Mouse (Mus musculus): ENCODE measurements around the gene Ubald1. TPM values are rescaled to one million over a fixed set of nuclear protein-coding genes. Genes with fewer than 3 reads are reported as not detected.

The Ubald1 gene
- total RNA-seq, 2 experiments from 2014 or later = 11.3 to 32.1 TPM

DNA sequence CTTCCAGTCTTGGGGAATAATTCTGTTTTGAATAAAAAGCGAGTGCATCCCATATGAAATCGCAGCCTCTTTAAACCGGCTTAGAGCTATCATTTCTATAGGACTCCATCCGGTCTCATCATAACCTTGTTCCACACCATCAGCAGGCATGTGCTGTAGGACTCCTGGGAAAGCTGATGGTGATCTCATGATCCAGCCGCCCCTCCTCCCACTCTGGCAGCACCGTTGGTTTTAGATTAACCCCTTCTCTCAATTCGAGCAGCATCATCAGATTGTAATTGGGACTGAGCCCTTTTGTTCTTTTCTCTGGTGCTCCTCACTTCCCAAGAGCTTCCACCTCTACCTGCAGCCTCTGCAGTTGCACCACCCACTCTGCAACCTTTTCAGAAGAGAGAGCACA lies 21.1 kb upstream of the Ubald1 start:
- ATAC-seq (ENCODE audit: poor library complexity, severe bottlenecking) = no peak

DNA sequence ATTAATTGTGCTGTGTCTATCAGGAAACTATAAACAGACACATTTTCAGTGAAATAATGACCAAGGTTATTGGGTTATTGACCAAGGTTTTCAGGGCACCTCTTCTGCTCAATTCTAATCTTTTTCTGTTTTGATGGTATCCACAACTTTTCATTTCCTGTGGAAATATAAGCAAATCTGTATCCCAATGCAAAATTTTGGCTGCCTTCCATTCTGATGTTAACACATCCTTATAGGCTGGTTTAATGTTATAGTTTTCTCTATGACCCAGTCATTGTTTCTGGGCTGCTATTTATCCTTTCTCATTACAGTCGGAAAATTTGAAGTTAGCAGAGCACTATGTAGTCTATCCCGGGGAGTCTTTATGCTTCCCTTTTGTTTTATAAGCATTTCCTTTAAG lies 19.6 kb upstream of the Ubald1 start:
- ATAC-seq (ENCODE audit: poor library complexity, severe bottlenecking) = no peak

DNA sequence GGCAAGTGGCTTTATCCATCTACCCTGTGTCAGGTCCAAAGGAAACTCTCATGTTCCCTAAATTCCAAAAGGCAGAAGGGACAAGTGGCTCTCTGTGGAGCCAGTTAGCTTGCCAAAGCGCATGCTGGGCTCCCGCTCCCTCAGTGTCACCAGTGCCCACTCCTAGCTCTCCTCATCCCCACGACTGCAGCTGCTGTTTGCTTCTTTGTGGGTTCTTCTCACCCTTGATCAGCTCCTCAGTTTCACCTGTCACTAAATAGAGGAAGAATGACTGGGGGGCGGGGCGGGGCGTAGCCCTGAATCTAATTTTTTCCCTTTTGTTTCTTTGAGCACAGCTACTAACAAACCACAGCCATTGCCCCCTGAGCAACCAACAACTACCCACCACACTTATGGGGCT lies 18.8 kb upstream of the Ubald1 start:
- peak; percentile 53 for ATAC-seq (ENCODE audit: poor library complexity, severe bottlenecking)

DNA sequence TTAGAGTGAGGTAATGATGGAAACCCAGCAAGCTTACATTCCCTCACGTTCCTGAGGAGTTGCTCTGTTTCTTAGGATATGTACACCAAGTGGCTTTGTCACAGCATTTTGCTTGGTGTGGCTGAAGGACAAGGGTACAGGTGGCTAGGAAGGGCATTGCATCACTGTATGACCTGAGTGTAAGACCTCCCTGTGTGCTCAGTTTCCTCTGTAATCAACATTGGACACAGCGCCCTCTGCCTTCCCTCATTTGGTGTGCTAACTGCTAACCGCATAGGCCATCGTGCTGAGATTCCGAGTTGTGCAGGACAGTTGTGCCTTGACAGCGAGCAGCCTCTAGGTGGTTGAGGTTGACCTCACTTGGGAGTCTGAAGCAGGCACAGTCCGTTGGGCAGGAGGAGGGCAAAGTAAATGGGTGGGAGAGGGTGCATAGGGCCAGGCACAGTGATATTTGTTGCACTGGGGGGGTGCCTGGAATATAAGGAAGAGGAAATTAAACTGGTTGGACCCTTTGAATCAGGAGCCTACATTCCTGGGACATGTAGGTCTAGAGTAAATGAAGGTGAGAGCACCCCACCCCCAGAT lies 17.1 kb upstream of the Ubald1 start:
- ATAC-seq (ENCODE audit: poor library complexity, severe bottlenecking) = peak; percentile 54

DNA sequence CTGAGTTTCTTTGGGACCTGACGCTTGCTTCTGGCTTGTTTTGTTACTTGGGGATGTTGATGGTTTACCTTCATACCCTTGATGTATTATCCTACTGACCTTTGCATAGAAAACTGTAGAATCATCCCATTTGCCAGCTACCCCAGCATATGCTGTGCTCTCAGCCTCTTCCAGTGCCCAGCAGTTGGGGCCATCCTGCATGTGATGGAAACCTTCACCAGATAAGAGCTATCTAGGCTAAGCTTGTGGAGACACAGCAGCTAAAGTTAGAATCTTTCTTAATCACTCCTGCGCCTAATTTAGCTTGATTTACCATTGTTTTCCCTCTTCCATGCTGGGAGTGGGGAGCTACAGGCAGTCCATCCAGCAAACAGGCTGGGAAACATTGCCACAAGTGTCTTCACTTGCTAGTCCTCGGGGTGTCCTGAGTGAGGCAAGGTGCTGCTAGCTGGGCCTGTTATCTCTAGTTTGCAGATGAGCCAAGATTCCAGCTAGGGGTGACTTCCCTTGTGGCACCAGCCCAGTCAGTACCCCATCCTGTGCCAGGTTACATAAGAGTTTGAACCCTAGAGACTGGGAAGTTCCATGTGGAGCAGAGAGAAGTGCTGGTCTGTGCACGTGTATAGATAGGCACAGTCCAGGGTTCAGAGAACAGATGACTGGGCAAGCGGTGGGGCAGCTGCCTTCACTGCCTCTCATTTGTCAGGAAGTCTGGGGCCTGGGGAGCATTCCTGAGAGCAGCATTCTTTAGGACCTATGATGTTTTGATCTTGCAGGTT lies 16.3 kb upstream of the Ubald1 start:
- peak; percentile 40; the same call in 1 of the 2 replicates for ATAC-seq (ENCODE audit: poor library complexity, severe bottlenecking)

DNA sequence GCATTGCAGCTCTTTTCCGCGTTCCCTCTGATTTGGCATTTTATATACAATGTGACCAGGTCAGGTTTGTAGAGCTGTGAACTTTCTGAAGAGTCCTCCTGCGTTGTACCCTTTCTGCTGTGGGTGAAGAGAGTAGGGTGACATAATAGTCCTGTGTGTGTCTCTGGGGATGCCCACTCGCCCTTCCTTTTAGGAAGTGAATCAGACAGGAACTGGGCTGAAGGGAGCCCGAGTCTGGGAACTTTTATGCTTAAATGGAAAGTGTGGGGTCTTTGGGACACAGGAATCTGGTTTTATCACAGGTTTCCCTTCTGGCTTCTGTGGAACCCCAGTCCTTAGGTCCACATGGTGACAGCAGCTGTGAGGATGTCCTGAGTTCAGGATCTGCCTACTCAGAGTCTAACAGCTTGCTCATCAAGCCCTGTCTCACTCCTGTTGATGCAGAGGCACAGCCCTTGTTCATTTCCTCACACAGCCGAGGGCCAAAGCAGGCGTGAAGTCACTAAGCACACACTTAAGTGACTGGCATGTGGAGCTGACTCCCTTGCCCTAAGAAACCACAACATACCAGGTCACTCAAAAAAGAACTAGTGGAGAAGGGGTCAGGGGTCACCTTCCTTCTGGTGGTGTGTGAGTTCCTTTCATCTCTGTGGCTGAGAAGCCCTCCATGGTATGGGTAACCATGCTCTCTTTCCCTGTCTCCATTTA lies 14.2 kb upstream of the Ubald1 start:
- no peak for ATAC-seq (ENCODE audit: poor library complexity, severe bottlenecking)

DNA sequence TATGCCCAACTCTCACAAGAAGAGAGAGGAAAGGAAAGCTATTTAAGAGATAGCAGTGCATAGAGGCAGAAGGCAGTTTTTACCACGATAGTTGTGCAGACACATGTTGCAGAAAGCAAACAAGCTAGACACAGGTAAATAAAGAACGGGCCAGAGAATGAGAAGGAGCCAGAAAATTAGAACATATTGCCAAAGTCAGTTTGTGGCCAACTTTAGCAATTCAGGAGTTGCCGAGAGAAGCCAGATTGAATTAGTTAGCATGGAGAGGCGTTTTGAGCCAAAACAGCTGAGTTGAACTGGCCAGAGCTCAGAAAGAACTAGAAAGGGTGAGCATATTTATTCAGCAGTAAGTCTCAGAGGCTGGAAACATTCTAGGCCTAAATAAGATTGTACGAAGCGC lies 12.1 kb upstream of the Ubald1 start:
- ATAC-seq (ENCODE audit: poor library complexity, severe bottlenecking) = no peak

DNA sequence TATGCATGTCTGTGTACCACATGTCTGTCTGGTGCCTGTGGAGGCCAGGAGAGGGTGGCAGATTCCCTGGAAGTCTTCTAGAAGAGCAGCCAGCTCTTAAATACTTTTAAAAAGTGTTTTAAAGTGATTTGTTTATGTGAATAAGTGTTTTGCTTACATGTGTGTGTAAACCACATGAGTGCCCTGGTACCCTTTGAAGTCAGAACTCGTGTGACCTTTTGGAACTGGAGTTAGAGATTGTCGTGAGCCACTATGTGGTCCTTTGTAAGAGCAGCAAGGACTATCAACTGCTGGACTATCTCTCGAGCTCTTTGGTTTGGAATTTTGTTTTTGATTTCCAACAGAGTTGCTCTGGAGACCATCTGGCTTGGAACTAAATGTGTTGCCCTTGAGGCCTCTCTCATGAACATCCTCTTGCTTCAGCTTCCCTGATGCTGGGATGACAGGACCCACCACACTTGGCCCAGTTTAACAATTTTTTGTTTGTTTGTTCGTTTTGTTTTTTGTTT lies 10.1 kb upstream of the Ubald1 start:
- no peak for ATAC-seq (ENCODE audit: poor library complexity, severe bottlenecking)

DNA sequence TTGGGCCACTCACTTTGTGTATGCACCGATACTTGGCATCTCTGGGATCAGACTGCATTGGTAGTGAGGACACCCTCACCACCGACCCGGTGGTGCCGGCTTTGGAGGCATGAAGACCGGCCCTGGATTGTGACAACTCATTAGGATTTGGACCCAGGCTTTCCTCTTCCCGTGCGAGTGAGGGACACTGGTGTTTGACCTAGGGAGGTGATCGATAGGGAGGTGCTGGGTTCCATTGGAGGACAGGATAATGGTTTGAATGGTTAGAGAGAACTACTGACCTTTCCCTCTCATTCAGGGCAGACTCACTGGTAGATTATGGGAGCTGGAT lies 6.5 kb upstream of the Ubald1 start:
- no peak for ATAC-seq (ENCODE audit: poor library complexity, severe bottlenecking)

DNA sequence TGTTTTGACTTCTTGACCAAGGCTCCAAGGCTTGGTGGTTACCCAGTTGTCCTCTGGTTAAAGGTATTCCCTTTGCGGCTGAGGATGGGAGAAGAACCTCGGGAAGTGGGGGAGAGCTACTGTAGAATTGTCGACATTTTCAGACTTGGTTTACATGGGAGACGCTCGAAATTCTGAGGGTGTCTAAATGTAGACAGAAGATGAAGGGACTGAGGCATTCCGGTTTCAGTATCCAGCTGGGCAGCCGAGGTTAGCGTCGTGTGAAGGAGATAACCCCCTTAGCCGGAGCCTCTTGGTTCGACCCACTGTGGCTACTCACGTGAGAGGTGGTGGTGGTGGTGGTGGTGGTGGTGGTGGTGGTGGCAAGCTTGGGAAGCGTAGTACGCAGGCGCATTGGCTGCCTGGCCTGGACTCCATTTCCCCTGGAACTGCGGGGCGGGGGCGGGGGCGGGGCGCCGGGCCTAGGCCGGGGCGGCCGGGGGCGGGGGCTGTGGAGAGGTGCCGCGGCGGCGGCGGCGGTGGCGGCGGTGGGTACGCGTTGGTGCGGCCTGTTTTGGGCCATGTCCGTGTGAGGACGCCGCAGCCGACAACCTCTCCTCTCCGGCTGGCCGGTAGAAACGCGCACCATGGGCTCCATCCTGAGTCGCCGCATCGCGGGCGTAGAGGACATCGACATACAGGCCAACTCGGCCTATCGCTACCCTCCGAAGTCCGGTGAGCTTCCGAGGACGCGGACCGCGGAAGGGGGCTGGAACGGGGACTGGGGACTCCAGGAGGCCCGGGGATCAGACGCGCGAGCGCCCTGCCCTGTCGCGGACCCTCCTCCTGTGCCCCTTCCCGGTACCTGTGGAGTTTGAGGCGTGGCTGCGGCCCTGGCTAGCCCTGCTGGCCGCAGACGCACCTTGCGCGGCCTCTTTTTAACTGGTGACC lies 5.9 kb upstream of the Ubald1 start, which contains the start of gene Mgrn1:
Gene Mgrn1, plus strand, starts transcription at position 490 of the 930 bp plus-strand sequence.
- ATAC-seq (ENCODE audit: poor library complexity, severe bottlenecking) = peak; percentile 84

DNA sequence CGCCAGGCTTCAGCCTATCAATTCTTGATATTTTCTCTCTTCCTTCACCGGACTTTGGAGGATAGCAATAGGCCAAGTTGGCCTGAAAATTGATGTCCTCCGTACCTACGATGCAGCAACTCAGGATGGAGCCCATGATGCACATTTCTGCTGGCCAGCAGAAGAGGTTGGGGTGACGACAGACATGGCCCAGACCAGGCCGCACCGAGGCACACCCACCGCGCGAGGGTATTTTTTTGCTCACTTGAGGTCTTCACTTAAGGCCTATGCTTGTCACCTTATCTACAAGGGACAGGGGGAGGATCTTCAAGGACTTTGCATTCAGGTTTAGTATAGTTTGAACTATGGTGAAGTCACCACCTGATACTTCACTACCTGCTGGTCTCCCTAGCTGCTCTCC lies 4.8 kb upstream of the Ubald1 start:
- no peak for ATAC-seq (ENCODE audit: poor library complexity, severe bottlenecking)

DNA sequence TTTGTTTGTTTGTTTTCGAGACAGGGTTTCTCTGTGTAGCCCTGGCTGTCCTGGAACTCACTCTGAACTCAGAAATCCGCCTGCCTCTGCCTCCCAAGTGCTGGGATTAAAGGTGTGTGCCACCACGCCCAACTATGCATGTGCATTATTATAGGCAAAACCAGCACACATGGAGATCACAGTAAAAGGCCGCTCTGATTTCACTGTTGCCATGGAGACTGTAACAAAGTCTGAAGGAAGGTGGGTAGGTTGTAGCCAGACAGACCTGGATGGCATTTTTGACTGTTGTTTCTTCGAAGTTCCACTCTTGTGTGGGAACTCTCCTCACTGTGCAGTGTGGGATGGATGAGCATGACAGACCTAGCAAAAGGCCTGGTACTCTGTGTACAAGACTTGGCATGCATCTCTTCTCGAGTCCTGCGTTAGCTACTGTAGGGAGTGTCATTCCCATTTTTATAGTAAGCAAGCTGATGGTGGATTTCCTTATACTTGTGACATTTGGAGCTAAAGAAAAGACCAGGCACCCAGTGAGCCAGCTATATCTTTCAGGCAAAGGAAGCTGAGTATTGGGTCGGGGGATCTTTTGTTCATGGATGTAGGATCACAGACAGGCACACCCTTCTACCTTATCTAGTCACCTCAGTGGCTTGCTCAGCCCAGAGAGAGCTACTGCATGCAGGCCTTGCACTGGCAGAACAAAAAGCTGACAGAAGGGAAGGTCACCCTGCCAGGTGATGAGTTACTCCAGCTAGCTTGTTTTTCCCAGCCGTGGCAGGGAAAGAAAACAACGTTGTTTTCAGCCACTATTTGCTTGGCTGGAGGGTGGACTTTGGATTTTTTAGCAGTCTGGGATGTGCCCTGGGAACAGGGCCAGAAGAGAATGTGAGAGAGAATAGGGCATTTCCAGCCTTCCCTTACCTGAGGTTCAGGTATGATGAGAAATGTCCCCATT lies 1.6 kb upstream of the Ubald1 start:
- ATAC-seq (ENCODE audit: poor library complexity, severe bottlenecking) = no peak

DNA sequence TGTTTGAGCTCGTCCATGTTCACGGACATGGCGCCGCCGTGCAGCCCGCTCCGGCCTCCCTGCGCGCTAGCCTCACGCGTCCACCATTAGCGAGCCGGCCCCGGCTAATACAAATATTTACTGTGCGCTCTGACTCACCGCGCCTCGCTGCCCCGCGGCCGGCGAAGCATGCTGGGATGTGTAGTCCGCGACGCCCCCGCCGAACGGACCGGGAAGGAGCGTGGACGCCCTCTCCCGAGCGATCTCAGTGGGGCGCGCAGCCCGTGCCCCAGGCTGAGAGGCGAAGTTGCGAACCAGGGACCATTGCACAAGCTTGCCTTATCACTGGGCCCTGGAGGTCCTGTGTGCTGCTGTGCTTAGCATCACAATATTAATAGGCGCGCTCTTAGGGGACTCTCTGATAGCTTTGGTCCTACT lies 399 bp downstream of the Ubald1 start:
- peak; percentile 65 for ATAC-seq (ENCODE audit: poor library complexity, severe bottlenecking)

DNA sequence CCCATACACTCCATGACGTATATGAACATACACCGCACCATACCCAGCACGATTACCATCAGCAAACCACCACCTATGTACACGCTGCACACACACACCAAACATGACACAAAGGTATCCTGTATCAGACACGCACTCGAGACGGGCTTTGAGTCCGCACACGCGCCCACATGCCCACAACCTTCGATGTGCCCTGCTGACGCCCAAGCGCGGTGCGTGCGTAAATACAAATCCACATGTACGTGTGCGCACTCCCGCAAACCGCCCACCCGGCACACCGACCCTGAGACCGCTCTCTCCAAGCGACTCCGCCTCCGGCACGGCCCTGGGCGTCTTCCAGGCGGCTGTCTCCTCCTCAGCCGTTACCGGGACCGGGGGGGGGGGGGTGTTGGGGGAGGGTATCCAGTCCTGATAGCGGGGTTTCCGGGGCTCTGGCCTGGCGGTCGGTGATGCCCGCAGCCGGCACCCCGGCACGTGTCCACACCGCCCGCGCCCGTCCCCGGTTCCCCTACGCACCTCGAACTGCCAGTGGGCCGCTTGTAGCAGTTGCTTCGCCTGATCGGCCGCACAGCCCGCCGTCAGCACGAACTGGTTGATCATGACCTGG lies 911 bp downstream of the Ubald1 start:
- peak; percentile 2; the same call in 1 of the 2 replicates for ATAC-seq (ENCODE audit: poor library complexity, severe bottlenecking)

DNA sequence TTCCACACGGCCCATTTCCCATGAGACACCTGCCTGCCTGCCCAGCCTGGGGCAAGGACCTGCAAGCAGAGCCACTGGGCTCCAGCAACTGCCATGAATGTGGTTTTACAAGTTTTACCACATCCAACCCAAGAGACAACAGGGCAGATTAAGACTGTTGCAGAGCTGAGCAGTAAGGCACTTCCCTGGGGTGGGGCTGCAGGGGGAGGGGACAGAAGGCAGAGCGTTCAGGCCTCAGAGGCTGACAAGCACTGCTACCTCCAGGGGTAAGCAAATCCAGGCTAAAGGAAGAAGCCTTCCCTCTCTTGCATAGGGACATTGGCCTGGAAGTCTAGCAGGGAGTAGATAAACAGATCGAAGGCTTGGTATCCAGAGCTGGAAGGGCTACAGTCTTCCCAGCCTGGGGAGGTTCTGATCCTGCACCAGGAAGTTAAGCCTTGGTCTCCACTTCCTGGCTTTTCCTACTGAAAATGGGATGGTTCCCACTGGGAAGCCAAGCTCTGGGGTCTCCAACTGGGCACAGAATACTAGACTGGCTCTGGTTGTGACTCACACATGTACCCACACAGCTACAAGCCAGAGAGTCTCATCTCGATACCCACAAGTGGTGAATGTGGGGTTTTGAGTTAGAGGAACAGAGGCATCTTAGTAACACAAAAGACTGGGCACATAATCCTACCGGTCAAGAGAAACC lies 1.8 kb downstream of the Ubald1 start:
- peak; percentile 26 for ATAC-seq (ENCODE audit: poor library complexity, severe bottlenecking)

DNA sequence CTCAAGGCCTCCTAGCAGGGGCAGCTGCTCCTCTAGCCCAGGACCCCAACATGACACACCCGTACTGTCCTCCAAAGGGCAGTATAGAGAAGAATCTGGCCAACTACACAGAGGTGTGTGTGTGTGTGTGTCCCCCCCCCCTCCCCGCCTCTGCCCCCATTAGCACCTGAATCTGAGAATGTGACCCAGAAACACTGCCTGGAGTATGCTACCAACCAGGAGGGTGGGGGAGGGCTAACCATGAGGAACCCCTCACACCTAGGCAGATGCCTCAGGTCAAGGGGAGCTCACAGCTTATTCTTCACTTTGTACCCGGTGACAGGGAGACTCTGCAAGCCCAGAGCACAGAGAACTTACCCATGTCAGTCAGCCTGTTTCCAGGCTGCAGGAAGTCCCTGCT lies 2.4 kb downstream of the Ubald1 start:
- ATAC-seq (ENCODE audit: poor library complexity, severe bottlenecking) = no peak

DNA sequence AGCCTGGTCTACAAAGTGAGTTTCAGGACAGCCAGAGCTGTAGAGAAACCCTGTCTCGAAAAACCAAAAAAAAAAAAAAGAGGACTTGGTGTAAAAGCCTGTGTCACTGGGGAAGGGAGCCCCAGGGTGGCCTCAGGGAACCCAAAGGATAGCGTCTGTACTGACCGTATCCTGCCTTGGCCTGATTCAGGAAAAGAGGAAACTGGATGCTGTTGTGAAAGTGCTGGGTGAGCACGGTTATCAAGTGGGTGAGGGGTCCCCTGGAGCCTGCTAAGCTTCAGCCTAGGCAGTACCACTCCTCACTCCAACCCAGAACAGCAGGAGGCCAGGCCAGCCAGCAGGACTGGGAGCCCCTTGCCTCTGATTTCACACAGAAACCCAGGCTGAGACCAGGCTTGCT lies 2.9 kb downstream of the Ubald1 start:
- ATAC-seq (ENCODE audit: poor library complexity, severe bottlenecking) = no peak

DNA sequence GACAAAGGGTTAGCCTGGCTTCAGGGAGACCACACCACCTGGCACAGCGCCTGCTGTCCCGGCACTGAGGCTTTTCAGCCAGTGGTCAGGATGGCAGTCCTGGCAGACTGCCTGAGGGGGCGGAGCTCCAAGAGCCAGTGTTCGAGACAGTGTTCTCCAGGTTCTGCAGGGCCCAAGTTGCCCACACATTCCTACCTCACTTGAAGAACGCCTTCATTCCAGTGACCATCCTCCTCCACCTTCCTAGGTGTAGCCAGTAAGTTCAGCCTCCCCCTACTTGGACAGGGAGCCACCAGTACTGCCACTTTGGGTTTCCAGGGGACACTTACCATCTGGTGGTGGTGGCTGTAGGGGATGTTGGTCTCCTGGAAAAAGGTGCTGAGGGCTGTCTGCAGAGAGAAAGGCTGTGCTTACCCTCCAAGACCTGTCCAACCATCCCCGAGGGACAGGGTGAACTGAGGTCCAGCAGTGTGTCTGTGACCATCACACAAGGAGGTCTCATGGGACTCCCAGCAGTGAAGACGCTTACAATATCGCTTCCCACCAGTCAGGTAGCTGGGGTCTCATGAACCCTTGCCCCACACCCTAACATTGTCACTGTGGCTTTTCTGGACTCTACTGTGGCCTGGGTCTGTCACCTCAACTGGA lies 4.0 kb downstream of the Ubald1 start:
- no peak for ATAC-seq (ENCODE audit: poor library complexity, severe bottlenecking)
